Mouse (Mus musculus) heart, adult 2 months (tissue): ENCODE data around the gene Pelp1.

Experiments used
- EP300 ChIP-seq: fragments of 200-500 bp; IDR thresholded peaks from 2 replicates; pipeline ENCODE4 v1.6.1; 2011; ENCODE audit warnings: low read depth, low read length, control low read depth; ENCODE audit not compliant: insufficient read depth
- POLR2A ChIP-seq: fragments of 200-500 bp; IDR thresholded peaks from 2 replicates; pipeline ENCODE4 v1.6.1; 2011; ENCODE audit warnings: mild to moderate bottlenecking, low read depth, low read length, control low read depth; ENCODE audit not compliant: insufficient read depth

- no peak for TF ChIP-seq POLR2A
- no peak for TF ChIP-seq EP300
Observed at GRCm38 (mm10) chr11:70380478-70381005, 29.3 kb downstream of the Pelp1 start.
